Mouse (Mus musculus): Measurements from ENCODE around the gene Tspan32. TPM values are rescaled to one million over a fixed set of nuclear protein-coding genes. Genes with fewer than 3 reads are reported as not detected.

Tspan32 gene
- polyA plus RNA-seq, 1 experiment = 0.10 TPM

- TF ChIP-seq CTCF (IDR thresholded peaks at IDR 0.05; ENCODE audit: control insufficient read depth, insufficient read depth, insufficient replicate concordance, low read depth, low read length) = no peak
- TF ChIP-seq POLR2A (IDR thresholded peaks at IDR 0.05; ENCODE audit: control insufficient read depth, low read depth, low read length) = no peak
- Histone ChIP-seq H3K36me3 (ENCODE audit: control insufficient read depth, insufficient read depth, low read length) (no peaks in the 10 kb centered on the region), H3K4me1 (ENCODE audit: control insufficient read depth, insufficient read depth, low read length) (no peaks in the 10 kb centered on the region), H3K4me3 (ENCODE audit: control insufficient read depth, low read depth, low read length) (no peak overlapping the region), H3K27me3 (ENCODE audit: control insufficient read depth, insufficient read depth, low read length) (no peaks in the 10 kb centered on the region), H3K27ac (ENCODE audit: control insufficient read depth, insufficient read depth, low read depth, low read length) (no peak overlapping the region)
Measured at GRCm38 (mm10) chr7:143021356-143022164, 16.7 kb downstream of the Tspan32 start.

GRCm38 (mm10) chr7:143023499-143023898 lies 18.7 kb downstream of the Tspan32 start:
- H3K36me3 ChIP-seq (ENCODE audit: control insufficient read depth, insufficient read depth, low read length) = no peaks in the 10 kb centered on the region
- no peak overlapping the region for H3K27ac ChIP-seq (ENCODE audit: control insufficient read depth, insufficient read depth, low read depth, low read length)
- H3K4me3 ChIP-seq (ENCODE audit: control insufficient read depth, low read depth, low read length) = no peak overlapping the region
- no peaks in the 10 kb centered on the region for H3K4me1 ChIP-seq (ENCODE audit: control insufficient read depth, insufficient read depth, low read length)
- H3K27me3 ChIP-seq (ENCODE audit: control insufficient read depth, insufficient read depth, low read length) = no peaks in the 10 kb centered on the region
- no peak for TF ChIP-seq CTCF (IDR thresholded peaks at IDR 0.05; ENCODE audit: control insufficient read depth, insufficient read depth, insufficient replicate concordance, low read depth, low read length)
- no peak for TF ChIP-seq POLR2A (IDR thresholded peaks at IDR 0.05; ENCODE audit: control insufficient read depth, low read depth, low read length)

- TF ChIP-seq CTCF (IDR thresholded peaks at IDR 0.05; ENCODE audit: control insufficient read depth, insufficient read depth, insufficient replicate concordance, low read depth, low read length) = no peak
- no peak for TF ChIP-seq POLR2A (IDR thresholded peaks at IDR 0.05; ENCODE audit: control insufficient read depth, low read depth, low read length)
- H3K27me3 ChIP-seq (ENCODE audit: control insufficient read depth, insufficient read depth, low read length) = no peaks in the 10 kb centered on the region
Measured at GRCm38 (mm10) chr7:143024293-143024692, 19.4 kb downstream of the Tspan32 start.

GRCm38 (mm10) chr7:143025496-143025895 lies 20.6 kb downstream of the Tspan32 start:
- Histone ChIP-seq H3K27me3 (ENCODE audit: control insufficient read depth, insufficient read depth, low read length) (no peaks in the 10 kb centered on the region), H3K4me3 (ENCODE audit: control insufficient read depth, low read depth, low read length) (no peak overlapping the region), H3K36me3 (ENCODE audit: control insufficient read depth, insufficient read depth, low read length) (no peaks in the 10 kb centered on the region), H3K27ac (ENCODE audit: control insufficient read depth, insufficient read depth, low read depth, low read length) (no peak overlapping the region), H3K4me1 (ENCODE audit: control insufficient read depth, insufficient read depth, low read length) (no peaks in the 10 kb centered on the region)
- TF ChIP-seq CTCF (IDR thresholded peaks at IDR 0.05; ENCODE audit: control insufficient read depth, insufficient read depth, insufficient replicate concordance, low read depth, low read length) (no peak), POLR2A (IDR thresholded peaks at IDR 0.05; ENCODE audit: control insufficient read depth, low read depth, low read length) (no peak)

More at GRCm38 (mm10) chr7:143024293-143024692, 19.4 kb downstream of the Tspan32 start:
- Histone ChIP-seq H3K36me3 (ENCODE audit: control insufficient read depth, insufficient read depth, low read length) (no peaks in the 10 kb centered on the region), H3K4me3 (ENCODE audit: control insufficient read depth, low read depth, low read length) (no peak overlapping the region), H3K4me1 (ENCODE audit: control insufficient read depth, insufficient read depth, low read length) (no peaks in the 10 kb centered on the region), H3K27ac (ENCODE audit: control insufficient read depth, insufficient read depth, low read depth, low read length) (no peak overlapping the region)

- Histone ChIP-seq H3K36me3 (ENCODE audit: control insufficient read depth, insufficient read depth, low read length) (no peaks in the 10 kb centered on the region), H3K27me3 (ENCODE audit: control insufficient read depth, insufficient read depth, low read length) (no peaks in the 10 kb centered on the region), H3K4me1 (ENCODE audit: control insufficient read depth, insufficient read depth, low read length) (no peaks in the 10 kb centered on the region), H3K27ac (ENCODE audit: control insufficient read depth, insufficient read depth, low read depth, low read length) (no peak overlapping the region), H3K4me3 (ENCODE audit: control insufficient read depth, low read depth, low read length) (no peak overlapping the region)
- TF ChIP-seq CTCF (IDR thresholded peaks at IDR 0.05; ENCODE audit: control insufficient read depth, insufficient read depth, insufficient replicate concordance, low read depth, low read length) (no peak), POLR2A (IDR thresholded peaks at IDR 0.05; ENCODE audit: control insufficient read depth, low read depth, low read length) (no peak)
Measured at GRCm38 (mm10) chr7:143027196-143027595, 22.4 kb downstream of the Tspan32 start.

- no peaks in the 10 kb centered on the region for H3K27me3 ChIP-seq (ENCODE audit: control insufficient read depth, insufficient read depth, low read length)
- TF ChIP-seq POLR2A (IDR thresholded peaks at IDR 0.05; ENCODE audit: control insufficient read depth, low read depth, low read length) (no peak), CTCF (IDR thresholded peaks at IDR 0.05; ENCODE audit: control insufficient read depth, insufficient read depth, insufficient replicate concordance, low read depth, low read length) (no peak)
- no peaks in the 10 kb centered on the region for H3K36me3 ChIP-seq (ENCODE audit: control insufficient read depth, insufficient read depth, low read length)
- no peak overlapping the region for H3K27ac ChIP-seq (ENCODE audit: control insufficient read depth, insufficient read depth, low read depth, low read length)
- no peaks in the 10 kb centered on the region for H3K4me1 ChIP-seq (ENCODE audit: control insufficient read depth, insufficient read depth, low read length)
- no peak overlapping the region for H3K4me3 ChIP-seq (ENCODE audit: control insufficient read depth, low read depth, low read length)
Measured at GRCm38 (mm10) chr7:143031816-143032215, 27.0 kb downstream of the Tspan32 start.

GRCm38 (mm10) chr7:143033581-143033980 lies 28.7 kb downstream of the Tspan32 start:
- no peak overlapping the region for H3K4me3 ChIP-seq (ENCODE audit: control insufficient read depth, low read depth, low read length)
- no peak overlapping the region for H3K27ac ChIP-seq (ENCODE audit: control insufficient read depth, insufficient read depth, low read depth, low read length)
- H3K27me3 ChIP-seq (ENCODE audit: control insufficient read depth, insufficient read depth, low read length) = no peaks in the 10 kb centered on the region
- no peak for TF ChIP-seq CTCF (IDR thresholded peaks at IDR 0.05; ENCODE audit: control insufficient read depth, insufficient read depth, insufficient replicate concordance, low read depth, low read length)
- no peak for TF ChIP-seq POLR2A (IDR thresholded peaks at IDR 0.05; ENCODE audit: control insufficient read depth, low read depth, low read length)
- no peaks in the 10 kb centered on the region for H3K36me3 ChIP-seq (ENCODE audit: control insufficient read depth, insufficient read depth, low read length)
- no peaks in the 10 kb centered on the region for H3K4me1 ChIP-seq (ENCODE audit: control insufficient read depth, insufficient read depth, low read length)

Measured in testis, adult 2 months (tissue).